Mouse (Mus musculus) E14TG2a.4 (cell line): ENCODE results near the gene Atp9a.

ENCODE experiments used
- CTCF ChIP-seq: conservative IDR thresholded peaks from 2 replicates; pipeline ENCODE4 v1.5.1; 2014; ENCODE audit warnings: low read length
- NANOG ChIP-seq: IDR thresholded peaks from 2 replicates; pipeline ENCODE4 v1.6.1; 2014; ENCODE audit warnings: borderline replicate concordance, low read length, mixed read lengths
- POU5F1 ChIP-seq: IDR thresholded peaks from 2 replicates; pipeline ENCODE4 v1.6.1; 2014; ENCODE audit warnings: low read length, borderline replicate concordance

GRCm38 (mm10) chr2:168663716-168664115 lies 78.5 kb downstream of the Atp9a start:
- TF ChIP-seq CTCF = no peak
- TF ChIP-seq NANOG = no peak
- no peak for TF ChIP-seq POU5F1
